Mouse (Mus musculus): Measurements from ENCODE around the gene Eral1.
A peak's percentile ranks its signal among the peaks of the same experiment; 100 is the strongest.

Eral1 gene

GRCm38 (mm10) chr11:78079961-78080921, at the start of gene Eral1:
Gene Eral1, minus strand, starts transcription at chr11:78080383.
- peak; percentile 43; the same call in 1 of the 2 replicates for TF ChIP-seq GATA4 (IDR thresholded peaks at IDR 0.05; ENCODE audit: insufficient replicate concordance, low read length)

- TF ChIP-seq GATA4 (IDR thresholded peaks at IDR 0.05; ENCODE audit: insufficient replicate concordance, low read length) = no peak
Measured at GRCm38 (mm10) chr11:78129458-78129857, 49.3 kb upstream of the Eral1 start.

DNA sequence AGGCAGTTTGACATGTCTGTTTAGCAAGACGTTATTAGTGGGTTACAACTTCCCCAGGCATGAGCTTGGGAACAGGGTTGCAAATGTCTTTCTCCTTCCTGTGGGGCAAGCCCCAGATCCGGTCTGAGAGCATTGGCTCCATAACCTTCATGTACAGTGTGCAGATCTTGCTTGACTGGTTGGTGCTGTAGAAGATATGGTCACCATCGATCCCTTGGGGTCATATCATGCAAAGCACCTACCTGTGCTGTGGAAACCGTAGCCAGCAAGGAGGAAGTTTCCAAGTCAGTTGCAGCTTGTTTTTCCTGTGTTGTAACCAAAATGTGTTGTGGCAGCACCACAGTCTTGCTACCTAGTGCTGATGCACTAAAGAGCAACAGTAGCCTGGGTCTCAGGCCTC, 46.6 kb upstream of the Eral1 start:
- no peak for TF ChIP-seq GATA4 (IDR thresholded peaks at IDR 0.05; ENCODE audit: insufficient replicate concordance, low read length)

DNA sequence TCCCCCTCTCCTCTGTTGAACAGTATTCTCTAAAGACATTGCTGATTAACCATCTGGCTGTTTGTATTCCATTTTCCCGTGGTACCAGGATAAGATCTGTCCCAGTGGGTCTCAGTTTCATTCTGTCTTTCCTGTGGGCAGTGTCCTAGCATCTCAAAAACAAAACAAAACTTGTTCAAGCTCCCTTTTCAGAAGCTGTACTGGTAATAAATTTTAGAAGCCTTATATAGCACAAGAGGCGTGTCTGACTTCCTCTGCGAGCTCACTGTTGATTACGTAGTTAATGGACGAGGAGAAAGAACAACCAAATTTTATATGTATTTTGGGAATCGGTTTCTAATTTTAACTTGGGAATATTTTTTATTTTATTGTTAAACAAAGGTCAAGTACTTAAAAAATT, 45.5 kb upstream of the Eral1 start:
- no peak for TF ChIP-seq GATA4 (IDR thresholded peaks at IDR 0.05; ENCODE audit: insufficient replicate concordance, low read length)

DNA sequence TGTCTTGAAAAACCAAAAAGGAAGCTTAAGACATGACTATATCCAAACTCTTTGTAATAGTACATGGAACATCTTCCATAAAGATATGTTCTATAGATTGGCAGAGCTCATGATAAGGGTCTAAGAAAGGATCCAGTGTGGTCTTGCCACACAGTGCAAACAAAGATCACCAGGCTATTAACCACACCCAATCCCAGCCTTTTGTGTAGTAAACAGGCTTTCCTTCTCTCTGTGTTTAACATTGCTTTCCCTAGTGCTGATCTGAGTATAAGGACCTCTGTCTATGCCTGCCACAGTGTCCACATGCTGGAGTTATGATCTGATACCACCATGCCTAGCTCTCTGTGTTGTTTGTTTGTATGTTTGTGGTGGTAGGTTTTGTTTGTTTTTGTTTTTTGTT, 43.6 kb upstream of the Eral1 start:
- TF ChIP-seq GATA4 (IDR thresholded peaks at IDR 0.05; ENCODE audit: insufficient replicate concordance, low read length) = no peak

- peak; percentile 73; the same call in 1 of the 2 replicates for TF ChIP-seq GATA4 (IDR thresholded peaks at IDR 0.05; ENCODE audit: insufficient replicate concordance, low read length)
Measured at GRCm38 (mm10) chr11:78122815-78123214, 42.6 kb upstream of the Eral1 start.

DNA sequence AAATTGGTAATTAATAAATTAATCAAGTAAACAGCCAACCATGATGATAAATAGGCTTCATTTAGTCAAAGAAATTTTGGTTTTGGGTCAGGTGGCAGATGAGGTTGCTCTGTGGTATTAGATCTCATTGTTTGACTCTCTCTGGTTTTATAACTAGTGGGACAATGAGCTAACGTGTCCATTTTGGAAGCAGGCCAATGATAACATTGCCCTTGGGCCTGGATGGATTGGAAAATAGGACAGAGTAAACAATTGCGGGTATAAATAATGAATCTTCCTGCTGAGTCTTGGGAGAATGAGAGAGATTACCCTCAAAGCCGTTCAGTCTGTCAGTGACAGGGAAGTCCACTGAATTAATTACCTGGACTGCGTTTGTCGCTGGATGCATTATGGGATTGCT, 41.0 kb upstream of the Eral1 start:
- TF ChIP-seq GATA4 (IDR thresholded peaks at IDR 0.05; ENCODE audit: insufficient replicate concordance, low read length) = no peak

DNA sequence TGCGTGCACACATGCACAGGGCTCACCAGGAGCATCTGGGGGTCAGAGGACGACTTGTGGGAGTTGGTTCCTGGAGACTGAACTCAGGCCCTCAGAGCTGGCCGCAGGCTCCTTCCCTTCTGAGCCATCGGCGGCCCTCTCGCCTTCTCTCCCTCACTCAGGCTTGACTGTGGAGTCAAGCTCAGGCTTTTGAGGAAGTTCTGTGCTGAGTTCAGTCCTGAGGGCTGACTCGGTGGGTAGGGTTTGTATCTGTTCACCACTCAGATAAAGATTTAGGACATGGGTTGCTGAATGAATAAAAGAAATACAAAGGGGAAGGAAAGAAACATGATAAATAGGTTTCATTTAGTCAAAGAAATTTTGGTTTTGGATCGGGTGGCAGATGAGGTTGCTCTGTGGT, 39.7 kb upstream of the Eral1 start:
- TF ChIP-seq GATA4 (IDR thresholded peaks at IDR 0.05; ENCODE audit: insufficient replicate concordance, low read length) = no peak

DNA sequence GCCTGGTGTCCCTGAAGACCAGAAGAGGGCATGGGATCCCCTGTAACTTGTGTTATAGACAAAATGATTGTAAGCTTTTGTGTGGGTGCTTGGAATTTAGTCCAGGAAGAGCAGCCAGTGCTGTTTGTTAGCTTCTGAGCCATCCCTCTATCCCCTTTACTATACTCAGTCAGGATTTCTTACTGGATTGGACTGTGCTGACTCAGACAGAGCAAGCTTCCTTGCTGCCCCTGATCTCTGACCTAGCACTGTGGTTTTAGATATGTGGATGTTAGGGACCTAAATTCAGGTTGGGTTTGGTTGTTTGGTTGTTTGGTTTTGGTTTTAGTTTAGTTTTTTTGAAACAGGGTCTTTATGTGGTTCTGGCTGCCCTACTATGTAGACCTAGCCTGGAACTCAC, 38.3 kb upstream of the Eral1 start:
- TF ChIP-seq GATA4 (IDR thresholded peaks at IDR 0.05; ENCODE audit: insufficient replicate concordance, low read length) = no peak

- TF ChIP-seq GATA4 (IDR thresholded peaks at IDR 0.05; ENCODE audit: insufficient replicate concordance, low read length) = no peak
Measured at GRCm38 (mm10) chr11:78116146-78116410, 35.9 kb upstream of the Eral1 start.

- TF ChIP-seq GATA4 (IDR thresholded peaks at IDR 0.05; ENCODE audit: insufficient replicate concordance, low read length) = no peak
Measured at GRCm38 (mm10) chr11:78115367-78116145, 35.4 kb upstream of the Eral1 start.

DNA sequence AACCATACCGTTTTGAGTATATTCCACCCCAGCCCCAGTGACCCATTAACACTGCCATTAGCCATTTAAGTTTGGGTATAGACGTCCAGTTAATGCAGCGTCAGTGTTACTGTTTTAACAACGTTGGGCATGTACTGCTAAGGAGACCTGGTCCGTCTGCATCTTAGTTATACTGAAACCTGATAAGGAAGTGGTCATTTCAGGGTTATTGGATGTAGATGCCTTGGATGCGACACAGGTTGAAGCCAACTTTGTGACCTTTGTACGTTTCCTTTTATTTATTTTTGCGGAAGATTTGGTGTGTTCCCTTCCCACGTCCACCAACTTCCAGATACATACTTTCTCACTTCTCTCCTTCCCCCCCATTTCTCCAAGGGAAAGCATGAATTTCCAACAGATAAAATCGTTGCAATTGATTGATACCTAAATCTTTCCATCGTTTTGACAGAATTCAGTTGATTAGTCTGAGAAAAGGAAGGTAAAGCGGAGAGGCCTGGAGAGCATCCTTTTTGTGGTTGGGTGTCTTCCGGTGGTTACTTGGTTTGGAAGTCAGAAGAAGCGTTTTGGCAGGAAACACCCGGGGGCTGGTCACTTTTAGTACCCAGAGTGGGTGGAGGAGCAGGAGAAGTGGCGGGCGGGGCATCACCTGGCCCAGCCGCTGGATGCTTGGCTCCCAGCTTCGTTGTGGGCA, 34.6 kb upstream of the Eral1 start:
- TF ChIP-seq GATA4 (IDR thresholded peaks at IDR 0.05; ENCODE audit: insufficient replicate concordance, low read length) = no peak

DNA sequence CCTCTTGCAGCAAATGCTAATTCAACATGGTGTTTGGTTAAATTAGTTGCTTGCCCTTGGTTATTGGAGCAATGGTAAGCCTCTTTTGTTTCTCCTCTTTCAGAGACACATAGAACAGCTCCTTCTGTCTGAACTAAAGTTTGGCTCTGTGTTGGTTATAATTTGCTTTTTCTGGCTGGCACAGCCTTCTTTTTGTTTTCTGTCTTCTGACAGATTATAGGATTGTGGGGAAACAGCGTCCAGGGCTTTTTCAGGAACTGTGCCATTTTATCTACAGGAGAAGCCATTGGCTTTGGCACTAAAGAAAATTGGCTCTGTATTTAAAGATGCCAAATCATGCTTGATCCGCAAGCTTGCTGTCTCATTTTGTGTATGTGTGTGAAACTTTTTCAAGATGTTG, 33.4 kb upstream of the Eral1 start:
- no peak for TF ChIP-seq GATA4 (IDR thresholded peaks at IDR 0.05; ENCODE audit: insufficient replicate concordance, low read length)

GRCm38 (mm10) chr11:78104501-78104900, 24.3 kb upstream of the Eral1 start:
- no peak for TF ChIP-seq GATA4 (IDR thresholded peaks at IDR 0.05; ENCODE audit: insufficient replicate concordance, low read length)

DNA sequence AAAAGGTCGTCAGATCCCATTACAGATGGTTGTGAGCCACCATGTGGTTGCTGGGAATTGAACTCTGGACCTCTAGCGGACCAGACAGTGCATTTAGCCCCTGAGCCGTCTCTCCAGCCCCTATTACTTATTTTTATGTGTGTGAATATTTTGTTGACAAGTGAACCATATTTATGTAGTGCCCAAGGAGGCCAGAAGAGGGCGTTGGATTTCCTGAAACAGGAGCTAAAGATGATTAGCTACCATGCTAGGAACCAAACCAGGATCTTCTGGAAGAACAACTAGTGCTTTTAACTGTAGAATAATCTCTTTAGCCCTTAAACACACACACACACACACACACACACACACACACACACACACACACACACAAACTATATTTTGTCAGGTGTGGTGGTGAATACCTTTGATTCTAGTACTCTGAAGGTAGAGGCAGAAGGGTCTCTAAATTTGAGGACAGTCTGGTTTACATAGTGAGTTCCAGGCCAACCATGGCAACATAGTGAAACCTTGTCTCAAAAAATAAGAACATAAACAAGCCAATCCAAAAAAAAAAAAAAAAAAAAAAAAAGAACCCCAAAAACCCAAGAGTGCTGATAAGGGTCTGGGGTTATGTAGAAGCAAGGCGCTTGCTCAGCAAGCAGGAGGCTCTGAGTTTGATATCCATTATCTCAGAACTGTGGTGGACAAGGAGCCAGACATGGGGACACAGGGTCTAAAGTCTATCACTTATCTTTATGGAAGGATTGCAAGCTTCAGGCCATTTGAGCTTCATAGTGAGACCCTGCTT, 23.0 kb upstream of the Eral1 start:
- peak; percentile 15; the same call in 1 of the 2 replicates for TF ChIP-seq GATA4 (IDR thresholded peaks at IDR 0.05; ENCODE audit: insufficient replicate concordance, low read length)

Data from liver, adult (tissue).